Mouse (Mus musculus) myocyte (in vitro differentiated cells): ENCODE measurements around the gene Gm9903. TPM values are rescaled to one million over a fixed set of nuclear protein-coding genes. Genes with fewer than 3 reads are reported as not detected.
A peak's percentile ranks its signal among the peaks of the same experiment; 100 is the strongest.

Experiments used
- H3K27me3 ChIP-seq: one replicate; pipeline ENCODE4 v1.6.1; 2011; ENCODE audit not compliant: control insufficient read depth, insufficient read depth, insufficient read length
- H3K36me3 ChIP-seq: one replicate; pipeline ENCODE4 v1.6.1; 2011; ENCODE audit not compliant: control insufficient read depth, insufficient read depth
- H3K4me2 ChIP-seq: one replicate; pipeline ENCODE4 v1.6.1; 2011; ENCODE audit warnings: low read depth, control low read depth
- H3K4me3 ChIP-seq: one replicate; pipeline ENCODE4 v1.5.1; 2011; ENCODE audit warnings: mild to moderate bottlenecking, control low read depth, moderate library complexity
- H3K79me2 ChIP-seq: one replicate; pipeline ENCODE4 v1.6.1; 2011; ENCODE audit not compliant: control insufficient read depth, insufficient read depth
- H3ac ChIP-seq: one replicate; pipeline ENCODE4 v1.6.1; 2011; ENCODE audit not compliant: control insufficient read depth, insufficient read length
- CEBPB ChIP-seq: IDR thresholded peaks from 2 replicates; pipeline ENCODE4 v1.6.1; 2011; ENCODE audit warnings: mild to moderate bottlenecking, moderate library complexity; ENCODE audit not compliant: poor library complexity, insufficient read depth, severe bottlenecking
- E2F4 ChIP-seq: IDR thresholded peaks from one replicate; pipeline ENCODE4 v1.6.1; 2011; ENCODE audit warnings: mild to moderate bottlenecking, control low read depth, moderate library complexity; ENCODE audit not compliant: insufficient read depth
- MAX ChIP-seq: IDR thresholded peaks from one replicate; pipeline ENCODE4 v1.6.1; 2011; ENCODE audit warnings: low read depth, mild to moderate bottlenecking, control low read depth
- MYOD1 ChIP-seq, 3 experiments: IDR thresholded peaks; one replicate each; pipeline ENCODE4 v1.6.1; 2011; ENCODE audit warnings: control low read depth in 2 of 3, low read depth in 2 of 3, mild to moderate bottlenecking in 2 of 3, moderate library complexity in 1 of 3; ENCODE audit not compliant: insufficient read length in 2 of 3, control insufficient read depth in 1 of 3
- MYOG ChIP-seq, 3 experiments: IDR thresholded peaks; one replicate each; pipeline ENCODE4 v1.6.1; 2011; ENCODE audit warnings: control low read depth in 2 of 3, low read depth in 2 of 3, mild to moderate bottlenecking in 2 of 3; ENCODE audit not compliant: insufficient read length in 2 of 3, control insufficient read depth in 1 of 3, insufficient read depth in 1 of 3
- POLR2A ChIP-seq: IDR thresholded peaks from one replicate; pipeline ENCODE4 v1.6.1; 2011; ENCODE audit warnings: low read depth, mild to moderate bottlenecking, control low read depth, moderate library complexity; ENCODE audit not compliant: insufficient read length
- POLR2AphosphoS2 ChIP-seq: IDR thresholded peaks from one replicate; pipeline ENCODE4 v1.6.1; 2011; ENCODE audit warnings: low read depth, control low read depth; ENCODE audit not compliant: insufficient read length
- REST ChIP-seq: IDR thresholded peaks from one replicate; pipeline ENCODE4 v1.6.1; 2011; ENCODE audit warnings: mild to moderate bottlenecking, control low read depth, moderate library complexity; ENCODE audit not compliant: insufficient read depth, insufficient read length
- SRF ChIP-seq: IDR thresholded peaks from one replicate; pipeline ENCODE4 v1.6.1; 2011; ENCODE audit warnings: low read depth; ENCODE audit not compliant: control insufficient read depth, insufficient read length
- TCF12 ChIP-seq: IDR thresholded peaks from one replicate; pipeline ENCODE4 v1.6.1; 2011; ENCODE audit warnings: mild to moderate bottlenecking, control low read depth; ENCODE audit not compliant: poor library complexity, insufficient read depth, severe bottlenecking
- TCF3 ChIP-seq: IDR thresholded peaks from one replicate; pipeline ENCODE4 v1.6.1; 2011; ENCODE audit warnings: low read depth, control low read depth; ENCODE audit not compliant: insufficient read length
- USF1 ChIP-seq: IDR thresholded peaks from one replicate; pipeline ENCODE4 v1.6.1; 2011; ENCODE audit warnings: low read depth, mild to moderate bottlenecking, control low read depth, moderate library complexity
- polyA plus RNA-seq: library from polyadenylated mRNA; unstranded; fragments of >200 nt; fragmentation: generic; extraction: Trizol; gene quantifications from one replicate; pipeline ENCODE4 v1.2.1, GENCODE M21; 2012; ENCODE audit warnings: missing spikeins

Gm9903 gene
- polyA plus RNA-seq, 1 experiment = 0.25 TPM

- peaks cover 2% of the 10 kb centered on the region for H3K36me3 ChIP-seq
- peak; percentile 58 for TF ChIP-seq POLR2AphosphoS2
- TF ChIP-seq TCF12 = no peak
- TF ChIP-seq TCF3 = no peak
Observed at GRCm38 (mm10) chr5:33674439-33674838, 44.7 kb downstream of the Gm9903 start.

DNA sequence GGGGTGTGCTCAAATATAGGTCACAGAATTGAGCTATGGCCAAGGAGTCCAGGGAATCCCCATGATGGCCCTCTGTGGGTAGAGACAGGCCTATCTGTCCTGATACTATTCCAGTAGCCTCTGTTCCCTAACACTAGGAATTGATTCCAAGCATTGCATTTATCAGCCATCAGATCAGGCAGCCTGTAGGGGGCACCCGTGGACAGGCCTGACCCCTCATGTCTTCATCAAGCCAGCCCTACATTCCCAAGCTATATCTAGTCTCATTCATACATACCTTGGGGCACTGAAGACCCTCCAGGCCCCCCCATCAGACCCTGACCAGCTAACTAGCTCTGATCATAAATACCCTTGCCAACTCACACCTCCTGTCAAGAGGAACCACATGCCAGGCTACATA lies 46.2 kb downstream of the Gm9903 start:
- Histone ChIP-seq H3K27me3 (no peaks in the 10 kb centered on the region), H3ac (no peak overlapping the region), H3K36me3 (no peaks in the 10 kb centered on the region), H3K4me2 (no peak overlapping the region), H3K4me3 (no peak overlapping the region), H3K79me2 (no peaks in the 10 kb centered on the region)
- no peak for TF ChIP-seq TCF3
- no peak for TF ChIP-seq USF1
- TF ChIP-seq POLR2A = no peak
- no peak for TF ChIP-seq REST
- TF ChIP-seq MYOD1 (IDR thresholded peaks at IDR 0.05; ENCODE audit: control insufficient read depth in 1 of 3, insufficient read length in 2 of 3, low read depth in 2 of 3) = no peak
- TF ChIP-seq E2F4 = no peak
- TF ChIP-seq CEBPB = no peak

More at GRCm38 (mm10) chr5:33674439-33674838, 44.7 kb downstream of the Gm9903 start:
- Histone ChIP-seq H3K4me2 (no peak overlapping the region), H3K27me3 (no peaks in the 10 kb centered on the region), H3ac (no peak overlapping the region), H3K4me3 (no peak overlapping the region), H3K79me2 (no peaks in the 10 kb centered on the region)

- TF ChIP-seq TCF3 (no peak), MAX (no peak), POLR2AphosphoS2 (no peak), SRF (no peak), TCF12 (no peak), CEBPB (no peak), POLR2A (no peak), E2F4 (no peak), REST (no peak), MYOG (IDR thresholded peaks at IDR 0.05; ENCODE audit: control insufficient read depth in 1 of 3, insufficient read depth in 1 of 3, insufficient read length in 2 of 3, low read depth in 2 of 3) (no peak), USF1 (no peak)
- Histone ChIP-seq H3K36me3 (no peaks in the 10 kb centered on the region), H3K4me2 (no peak overlapping the region), H3K4me3 (no peak overlapping the region), H3K27me3 (no peaks in the 10 kb centered on the region), H3ac (no peak overlapping the region), H3K79me2 (no peaks in the 10 kb centered on the region)
Observed at GRCm38 (mm10) chr5:33678244-33678643, 48.5 kb downstream of the Gm9903 start.

- no peak for TF ChIP-seq TCF3
- no peak for TF ChIP-seq MAX
- no peak for TF ChIP-seq USF1
- TF ChIP-seq REST = no peak
- TF ChIP-seq SRF = no peak
- TF ChIP-seq TCF12 = no peak
- no peak for TF ChIP-seq MYOD1 (IDR thresholded peaks at IDR 0.05; ENCODE audit: control insufficient read depth in 1 of 3, insufficient read length in 2 of 3, low read depth in 2 of 3)
- TF ChIP-seq POLR2AphosphoS2 = no peak
- no peak for TF ChIP-seq MYOG (IDR thresholded peaks at IDR 0.05; ENCODE audit: control insufficient read depth in 1 of 3, insufficient read depth in 1 of 3, insufficient read length in 2 of 3, low read depth in 2 of 3)
- TF ChIP-seq CEBPB = no peak
- no peak for TF ChIP-seq E2F4
- TF ChIP-seq POLR2A = no peak
- Histone ChIP-seq H3K4me3 (no peak overlapping the region), H3ac (no peak overlapping the region), H3K36me3 (no peaks in the 10 kb centered on the region), H3K27me3 (no peaks in the 10 kb centered on the region), H3K4me2 (no peak overlapping the region), H3K79me2 (no peaks in the 10 kb centered on the region)
Observed at GRCm38 (mm10) chr5:33681044-33681443, 51.3 kb downstream of the Gm9903 start.

Other genes with a start within 250 kb of the Gm9903 start
- gene Nkx1-1, start 195.9 kb upstream of the Gm9903 start, polyA plus RNA-seq = not detected
- 28.3 TPM for gene Fam53a, start 290 bp upstream of the Gm9903 start, polyA plus RNA-seq
- gene Slbp, start 22.6 kb downstream of the Gm9903 start, polyA plus RNA-seq = 13.1 TPM
- 54.1 TPM for gene Tacc3, start 28.2 kb downstream of the Gm9903 start, polyA plus RNA-seq
- gene Tmem129, start 28.5 kb downstream of the Gm9903 start, polyA plus RNA-seq = 27.2 TPM
- 2.7 TPM for gene Fgfr3, start 91.7 kb downstream of the Gm9903 start, polyA plus RNA-seq
- 29.2 TPM for gene Letm1, start 152.9 kb downstream of the Gm9903 start, polyA plus RNA-seq
- gene Nsd2, start 190.8 kb downstream of the Gm9903 start, polyA plus RNA-seq = 23.9 TPM